Mouse (Mus musculus) gastrocnemius, postnatal 4 days (tissue): ENCODE measurements around the gene Mgp. TPM values are rescaled to one million over a fixed set of nuclear protein-coding genes. Genes with fewer than 3 reads are reported as not detected.

Experiments used
- total RNA-seq, 2 experiments: library from RNA; stranded (reverse); gene quantifications; 2 replicates each; pipeline ENCODE4 v1.2.3; 2021

The Mgp gene
- total RNA-seq, 2 experiments from 2014 or later, result 73.6 to 120 TPM

Other genes with a start within 250 kb of the Mgp start
- 10 to 100 TPM; 14.2 to 15.5 TPM for gene Plbd1, start 213.9 kb downstream of the Mgp start, total RNA-seq
- under 1 TPM in 1 of 2 experiments, not detected in 1; 0.08 TPM for gene Gucy2c, start 94.1 kb downstream of the Mgp start, total RNA-seq
- gene Hist4h4, start 71.4 kb downstream of the Mgp start, total RNA-seq, result 10 to 100 TPM; 32.2 to 40.5 TPM
- 10 to 100 TPM; 18.1 to 19.7 TPM for gene H2afj, start 67.6 kb downstream of the Mgp start, total RNA-seq
- under 1 TPM; 0.39 to 0.57 TPM for gene BC049715, start 48.2 kb downstream of the Mgp start, total RNA-seq
- gene Wbp11, start 47.6 kb downstream of the Mgp start, total RNA-seq, result 10 to 100 TPM; 83.7 to 86.2 TPM
- 1 to 10 TPM; 1.2 to 1.6 TPM for gene Smco3, start 40.4 kb downstream of the Mgp start, total RNA-seq
- gene Art4, start 18.1 kb downstream of the Mgp start, total RNA-seq, result 1 to 10 TPM in 1 of 2 experiments, under 1 TPM in 1; 0.41 to 1.0 TPM
- gene Erp27, start 46.4 kb upstream of the Mgp start, total RNA-seq, result not detected
- gene Pde6h, start 48.0 kb upstream of the Mgp start, total RNA-seq, result not detected
- gene Arhgdib, start 66.1 kb upstream of the Mgp start, total RNA-seq, result 10 to 100 TPM; 28.4 to 31.1 TPM